Mouse (Mus musculus) C2C12 (cell line): Measurements from ENCODE around the gene Lrrc4c. TPM values are rescaled to one million over a fixed set of nuclear protein-coding genes. Genes with fewer than 3 reads are reported as not detected.

Source experiments
- H3K27me3 ChIP-seq: one replicate; pipeline ENCODE4 v1.6.1; 2011; ENCODE audit not compliant: control insufficient read depth, insufficient read depth, insufficient read length
- H3K36me3 ChIP-seq: one replicate; pipeline ENCODE4 v1.6.1; 2011; ENCODE audit not compliant: control insufficient read depth, insufficient read depth
- H3K4me3 ChIP-seq: one replicate; pipeline ENCODE4 v1.5.1; 2011; ENCODE audit warnings: mild to moderate bottlenecking, control low read depth; ENCODE audit not compliant: poor library complexity, insufficient read depth, severe bottlenecking
- H3K79me2 ChIP-seq: one replicate; pipeline ENCODE4 v1.6.1; 2011; ENCODE audit not compliant: control insufficient read depth, insufficient read depth
- H3K79me3 ChIP-seq: one replicate; pipeline ENCODE4 v1.6.1; 2011; ENCODE audit warnings: low read depth, control low read depth
- H3ac ChIP-seq: one replicate; pipeline ENCODE3; 2011; ENCODE audit warnings: low read depth; ENCODE audit not compliant: control insufficient read depth, insufficient read length
- CEBPB ChIP-seq: IDR thresholded peaks from one replicate; pipeline ENCODE4 v1.6.1; 2011; ENCODE audit warnings: low read depth, mild to moderate bottlenecking, control low read depth, moderate library complexity
- CTCF ChIP-seq: IDR thresholded peaks from one replicate; pipeline ENCODE4 v1.5.1; 2011; ENCODE audit not compliant: control insufficient read depth, insufficient read depth, insufficient read length
- FOSL1 ChIP-seq: IDR thresholded peaks from one replicate; pipeline ENCODE4 v1.8.0; 2011; ENCODE audit warnings: mild to moderate bottlenecking, low read length; ENCODE audit not compliant: poor library complexity, insufficient read depth, severe bottlenecking
- MAX ChIP-seq: IDR thresholded peaks from one replicate; pipeline ENCODE4 v1.6.1; 2011; ENCODE audit warnings: mild to moderate bottlenecking, control low read depth
- MYOD1 ChIP-seq: IDR thresholded peaks from one replicate; pipeline ENCODE4 v1.6.1; 2011; ENCODE audit warnings: low read depth; ENCODE audit not compliant: control insufficient read depth, insufficient read length
- MYOG ChIP-seq: IDR thresholded peaks from one replicate; pipeline ENCODE4 v1.6.1; 2011; ENCODE audit not compliant: control insufficient read depth, insufficient read length; ENCODE audit errors: extremely low read depth
- USF1 ChIP-seq: IDR thresholded peaks from one replicate; pipeline ENCODE4 v1.6.1; 2011; ENCODE audit warnings: low read depth, mild to moderate bottlenecking, control low read depth, moderate library complexity
- polyA plus RNA-seq: library from polyadenylated mRNA; unstranded; fragments of >200 nt; fragmentation: generic; extraction: Trizol; gene quantifications from one replicate; pipeline ENCODE4 v1.2.1, GENCODE M21; 2012; ENCODE audit warnings: missing spikeins

Gene Lrrc4c
- polyA plus RNA-seq, 1 experiment, result 1.6 TPM

DNA sequence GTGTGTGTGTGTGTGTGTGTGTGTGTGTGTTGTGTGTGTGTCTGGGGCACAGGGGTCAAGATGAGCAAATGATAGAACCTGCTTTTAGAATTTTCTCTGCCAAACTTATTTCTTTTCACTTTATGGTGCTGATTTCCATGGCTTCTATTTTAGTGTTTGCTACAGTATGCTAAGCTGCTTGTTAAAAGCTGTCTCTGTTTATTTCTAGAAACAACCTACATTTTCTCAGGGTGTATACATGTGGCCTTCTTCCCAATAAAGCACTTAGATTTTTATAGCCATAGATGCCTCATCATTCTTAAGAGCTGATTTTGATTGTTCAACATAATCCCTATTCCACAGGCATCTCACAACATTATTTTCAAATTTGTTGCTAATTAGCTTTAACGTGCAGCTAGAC, 229.2 kb downstream of the Lrrc4c start:
- Histone ChIP-seq H3K36me3 (no peaks in the 10 kb centered on the region), H3K79me3 (no peaks in the 10 kb centered on the region), H3ac (no peak overlapping the region), H3K27me3 (no peaks in the 10 kb centered on the region), H3K4me3 (no peak overlapping the region), H3K79me2 (no peaks in the 10 kb centered on the region)
- TF ChIP-seq MAX (no peak), USF1 (no peak), FOSL1 (no peak), CTCF (no peak), CEBPB (no peak), MYOG (no peak), MYOD1 (no peak)

DNA sequence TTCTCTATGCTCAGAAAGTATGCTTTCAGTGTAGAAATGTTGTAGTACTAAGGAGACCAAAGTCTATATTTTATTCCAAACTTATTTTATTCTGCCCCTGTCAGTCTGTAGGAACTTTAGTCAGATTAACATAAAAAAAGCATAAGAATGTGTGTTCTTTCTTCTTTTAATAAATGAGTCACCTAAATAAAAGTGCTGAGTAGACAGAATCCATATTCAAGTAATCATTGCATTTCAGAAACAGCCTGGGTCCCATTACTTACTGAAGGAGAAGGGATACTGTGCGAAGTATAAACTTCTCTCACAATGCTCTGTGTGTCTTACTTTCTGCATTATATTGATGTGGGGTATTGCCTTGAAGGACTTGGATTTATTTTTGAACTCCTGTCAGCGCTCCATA, 255.8 kb downstream of the Lrrc4c start:
- TF ChIP-seq MYOD1 (no peak), CTCF (no peak), MAX (no peak), FOSL1 (no peak), MYOG (no peak), CEBPB (no peak), USF1 (no peak)
- Histone ChIP-seq H3K79me3 (no peaks in the 10 kb centered on the region), H3K4me3 (no peak overlapping the region), H3K36me3 (no peaks in the 10 kb centered on the region), H3K27me3 (no peaks in the 10 kb centered on the region), H3K79me2 (no peaks in the 10 kb centered on the region), H3ac (no peak overlapping the region)

DNA sequence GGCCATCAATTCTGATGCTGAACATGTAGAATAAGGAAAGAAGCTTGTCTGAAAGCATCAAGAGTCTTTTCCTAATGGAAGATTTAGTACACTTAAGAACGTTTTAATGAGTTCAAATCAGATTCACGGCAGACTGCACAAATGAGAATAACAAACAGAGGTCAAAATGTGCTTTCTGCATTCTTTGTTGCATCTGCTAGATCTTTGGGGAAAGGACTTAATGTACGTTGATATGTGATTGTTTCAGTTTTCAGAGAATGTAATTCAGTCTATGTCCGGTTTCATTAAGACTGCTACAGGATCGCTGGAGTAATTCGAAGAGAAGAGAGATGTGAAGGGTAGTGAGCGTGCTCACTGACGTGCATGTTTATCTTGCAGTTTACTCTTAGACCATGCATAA, 259.7 kb downstream of the Lrrc4c start:
- no peaks in the 10 kb centered on the region for H3K79me2 ChIP-seq
- H3K4me3 ChIP-seq, result no peak overlapping the region
- no peaks in the 10 kb centered on the region for H3K36me3 ChIP-seq
- TF ChIP-seq CEBPB (no peak), MYOG (no peak), USF1 (no peak), FOSL1 (no peak), CTCF (no peak), MAX (no peak), MYOD1 (no peak)
- no peak overlapping the region for H3ac ChIP-seq
- H3K79me3 ChIP-seq, result no peaks in the 10 kb centered on the region
- H3K27me3 ChIP-seq, result no peaks in the 10 kb centered on the region

DNA sequence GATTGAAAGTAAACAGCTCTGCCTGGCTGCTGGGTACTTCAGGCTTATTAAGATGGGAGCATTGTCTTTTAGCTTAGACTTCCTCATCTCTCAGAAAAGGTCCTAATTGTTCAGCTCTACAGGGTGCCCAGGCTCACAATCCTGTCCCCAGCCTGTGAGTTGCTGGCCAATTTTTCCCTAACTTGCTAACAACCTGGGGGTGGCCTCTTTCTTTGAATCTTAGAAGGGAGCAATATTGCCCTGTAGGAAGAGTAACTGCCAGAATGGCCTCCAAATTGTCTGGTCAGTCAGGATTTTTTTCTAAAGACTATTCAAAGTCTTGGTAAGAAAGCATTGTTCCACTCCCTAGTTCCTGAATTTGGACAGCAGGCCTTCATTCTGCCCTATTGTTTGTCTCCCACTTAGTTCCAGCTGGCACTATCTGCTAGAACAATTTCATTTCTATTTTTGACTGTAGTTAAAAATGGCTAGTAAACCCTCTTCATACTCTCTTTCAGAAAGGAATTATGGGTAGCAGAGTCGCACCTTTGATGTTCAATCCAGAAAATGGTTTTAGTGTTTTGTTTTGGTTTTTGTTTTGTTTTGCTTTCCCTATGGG, 262.3 kb downstream of the Lrrc4c start:
- H3K79me2 ChIP-seq, result no peaks in the 10 kb centered on the region
- no peaks in the 10 kb centered on the region for H3K36me3 ChIP-seq
- no peaks in the 10 kb centered on the region for H3K27me3 ChIP-seq
- no peak for TF ChIP-seq MAX
- TF ChIP-seq USF1, result no peak
- TF ChIP-seq CTCF, result no peak
- TF ChIP-seq FOSL1, result no peak
- no peak for TF ChIP-seq MYOG
- no peak for TF ChIP-seq CEBPB
- TF ChIP-seq MYOD1, result no peak
- no peaks in the 10 kb centered on the region for H3K79me3 ChIP-seq
- no peak overlapping the region for H3ac ChIP-seq
- H3K4me3 ChIP-seq, result no peak overlapping the region

DNA sequence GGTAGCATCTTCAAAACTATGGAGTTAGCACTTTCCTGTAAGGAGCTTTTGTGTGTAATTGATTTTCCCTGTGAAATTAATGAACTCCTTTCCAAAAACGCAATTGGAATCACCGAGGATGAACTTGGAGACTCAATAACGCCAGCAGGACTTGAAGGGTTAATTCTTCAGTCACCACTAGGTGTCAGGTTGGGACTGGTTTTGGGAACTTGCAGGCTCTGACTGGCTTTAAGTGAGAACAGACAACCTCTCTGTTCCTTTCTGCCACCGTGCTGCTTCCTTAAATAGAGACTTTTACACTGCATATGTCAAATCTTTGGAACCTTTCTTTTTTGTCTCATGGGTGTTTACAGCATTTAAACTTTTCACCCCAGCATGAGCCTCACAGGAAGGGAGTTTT, 267.7 kb downstream of the Lrrc4c start:
- Histone ChIP-seq H3K79me2 (no peaks in the 10 kb centered on the region), H3K36me3 (no peaks in the 10 kb centered on the region), H3K79me3 (no peaks in the 10 kb centered on the region), H3K4me3 (no peak overlapping the region), H3K27me3 (no peaks in the 10 kb centered on the region), H3ac (no peak overlapping the region)
- TF ChIP-seq CTCF, result peak; percentile 31
- no peak for TF ChIP-seq CEBPB

DNA sequence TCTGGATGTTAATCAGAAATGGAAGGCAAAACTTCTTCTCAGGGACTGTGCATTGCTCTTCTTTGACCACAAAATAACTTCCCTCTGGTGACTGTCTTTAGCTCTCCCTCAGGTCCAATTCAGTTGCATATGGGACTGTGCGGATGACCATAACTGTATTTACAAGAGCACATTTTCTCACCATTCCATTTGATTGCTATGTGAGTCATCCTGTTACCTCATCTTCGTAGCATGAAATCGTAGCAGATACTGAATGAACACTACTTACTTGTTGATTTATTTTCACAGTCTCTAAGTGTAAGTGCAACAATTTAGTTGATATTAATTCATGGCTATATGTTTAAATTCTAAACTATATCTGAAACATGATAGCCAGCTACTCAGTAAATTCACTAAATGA, 286.8 kb downstream of the Lrrc4c start:
- Histone ChIP-seq H3ac (no peak overlapping the region), H3K79me3 (no peaks in the 10 kb centered on the region), H3K27me3 (no peaks in the 10 kb centered on the region), H3K79me2 (no peaks in the 10 kb centered on the region), H3K36me3 (no peaks in the 10 kb centered on the region), H3K4me3 (no peak overlapping the region)
- TF ChIP-seq MYOD1 (no peak), CTCF (no peak), MAX (peak; percentile 50), CEBPB (peak; percentile 62)
